Mouse (Mus musculus) CD4-positive, CD25-positive, alpha-beta regulatory T cell, adult 2 months (primary cell): Measurements from ENCODE around the gene Abcd3.
A peak's percentile ranks its signal among the peaks of the same experiment; 100 is the strongest.

ENCODE experiments used
- DNase-seq: peaks from one replicate; pipeline ENCODE4 v3.0.0-alpha.2; 2012; ENCODE audit warnings: low read depth, low spot score

Abcd3 gene

GRCm38 (mm10) chr3:121738742-121739342, 76.3 kb downstream of the Abcd3 start:
- DNase-seq: no peak

- no peak for DNase-seq
Observed at GRCm38 (mm10) chr3:121737901-121738300, 77.2 kb downstream of the Abcd3 start.

- peak; percentile 57 for DNase-seq
Observed at GRCm38 (mm10) chr3:121737453-121737852, 77.6 kb downstream of the Abcd3 start.

- DNase-seq: peak; percentile 75
Observed at GRCm38 (mm10) chr3:121736025-121736744, 78.9 kb downstream of the Abcd3 start.

- no peak for DNase-seq
Observed at GRCm38 (mm10) chr3:121735542-121735941, 79.6 kb downstream of the Abcd3 start.

GRCm38 (mm10) chr3:121729678-121730077, 85.4 kb downstream of the Abcd3 start:
- no peak for DNase-seq

- no peak for DNase-seq
Observed at GRCm38 (mm10) chr3:121725651-121726050, 89.5 kb downstream of the Abcd3 start.

- DNase-seq: no peak
Observed at GRCm38 (mm10) chr3:121724553-121724952, 90.5 kb downstream of the Abcd3 start.

- DNase-seq: no peak
Observed at GRCm38 (mm10) chr3:121723968-121724524, 91.1 kb downstream of the Abcd3 start.

- DNase-seq: peak; percentile 55
Observed at GRCm38 (mm10) chr3:121722971-121723844, 91.9 kb downstream of the Abcd3 start, which contains the start of gene F3. Gene F3 (plus strand): TSS chr3:121723537.

GRCm38 (mm10) chr3:121721691-121722070, 93.4 kb downstream of the Abcd3 start:
- DNase-seq: no peak

GRCm38 (mm10) chr3:121720801-121721690, 94.1 kb downstream of the Abcd3 start:
- DNase-seq: no peak

- no peak for DNase-seq
Observed at GRCm38 (mm10) chr3:121719701-121720100, 95.4 kb downstream of the Abcd3 start.

- DNase-seq: no peak
Observed at GRCm38 (mm10) chr3:121718679-121719078, 96.4 kb downstream of the Abcd3 start.

- DNase-seq: no peak
Observed at GRCm38 (mm10) chr3:121716480-121716879, 98.6 kb downstream of the Abcd3 start.

- no peak for DNase-seq
Observed at GRCm38 (mm10) chr3:121715741-121716459, 99.2 kb downstream of the Abcd3 start.

GRCm38 (mm10) chr3:121715336-121715735, 99.8 kb downstream of the Abcd3 start:
- DNase-seq: no peak

GRCm38 (mm10) chr3:121714461-121714860, 100.6 kb downstream of the Abcd3 start:
- DNase-seq: no peak

GRCm38 (mm10) chr3:121713816-121714215, 101.3 kb downstream of the Abcd3 start:
- no peak for DNase-seq

- no peak for DNase-seq
Observed at GRCm38 (mm10) chr3:121713151-121713701, 101.9 kb downstream of the Abcd3 start.
